Mouse (Mus musculus): ENCODE measurements around the gene Zfp282. TPM values are rescaled to one million over a fixed set of nuclear protein-coding genes. Genes with fewer than 3 reads are reported as not detected.
"Not testable (repeated sequence)": the region's sequence is repeated elsewhere in the genome, so short reads cannot be mapped to it uniquely, and the experiment has no call there.

Zfp282 gene
- polyA plus RNA-seq, 1 experiment from 2014 or later, result 6.5 TPM

DNA sequence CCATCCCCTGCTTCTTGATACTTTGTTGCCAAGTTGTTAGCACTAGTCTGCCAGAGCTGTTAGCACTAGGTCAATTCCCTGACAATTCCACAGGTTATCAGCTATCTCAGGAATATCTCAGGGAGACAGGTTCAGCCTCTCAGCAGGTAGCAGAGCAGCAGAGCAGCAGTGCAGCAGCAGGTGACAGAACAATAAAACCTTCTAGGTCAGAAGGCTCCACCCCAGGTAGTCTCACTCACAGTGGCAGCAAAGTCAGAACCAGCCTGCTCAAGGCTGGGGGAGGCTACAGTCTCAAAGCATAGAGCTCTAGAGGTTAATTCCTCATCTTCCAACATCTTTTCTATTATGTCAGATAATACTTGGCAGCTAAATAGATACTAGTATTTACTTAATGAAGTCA, 31.2 kb upstream of the Zfp282 start:
- Histone ChIP-seq H3K4me1 (peaks cover 14% of the 10 kb centered on the region), H3K4me3 (no peak overlapping the region), H3K9ac (no peak overlapping the region), H3K36me3 (peaks cover 18% of the 10 kb centered on the region), H3K27me3 (replicated peaks) (no peaks in the 10 kb centered on the region), H3K27ac (no peak overlapping the region), H3K4me2 (no peak overlapping the region), H3K9me3 (replicated peaks) (no peaks in the 10 kb centered on the region)
- ATAC-seq, result no peak

DNA sequence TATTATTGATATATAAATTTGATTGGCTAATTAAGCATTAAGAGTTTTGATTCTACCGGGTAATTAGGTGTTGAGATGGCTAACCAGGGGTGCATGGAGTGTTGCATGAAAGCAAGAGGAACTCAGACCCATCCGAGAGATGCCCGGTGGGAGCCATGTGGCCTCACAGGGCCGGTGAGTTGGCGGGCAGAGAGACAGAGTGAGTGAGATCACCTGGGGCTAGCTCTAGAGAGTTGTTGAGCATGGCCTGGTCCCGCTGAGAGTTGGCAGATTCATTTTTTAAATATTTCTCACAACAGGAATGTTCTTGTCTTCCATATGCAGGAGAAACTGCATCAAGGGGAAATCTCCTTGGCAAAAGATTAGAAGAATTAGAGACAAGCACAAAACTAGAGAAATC, 19.8 kb upstream of the Zfp282 start:
- WGBS (ENCODE audit: insufficient replicate concordance), result 90% methylated on average over 6 of the region's 6 CpGs
- Histone ChIP-seq H3K36me3 (peaks cover 22% of the 10 kb centered on the region), H3K4me3 (no peak overlapping the region), H3K27me3 (replicated peaks) (no peaks in the 10 kb centered on the region), H3K9me3 (replicated peaks) (no peaks in the 10 kb centered on the region), H3K4me1 (no peaks in the 10 kb centered on the region), H3K4me2 (no peak overlapping the region), H3K9ac (no peak overlapping the region), H3K27ac (no peak overlapping the region)
- no peak for ATAC-seq

DNA sequence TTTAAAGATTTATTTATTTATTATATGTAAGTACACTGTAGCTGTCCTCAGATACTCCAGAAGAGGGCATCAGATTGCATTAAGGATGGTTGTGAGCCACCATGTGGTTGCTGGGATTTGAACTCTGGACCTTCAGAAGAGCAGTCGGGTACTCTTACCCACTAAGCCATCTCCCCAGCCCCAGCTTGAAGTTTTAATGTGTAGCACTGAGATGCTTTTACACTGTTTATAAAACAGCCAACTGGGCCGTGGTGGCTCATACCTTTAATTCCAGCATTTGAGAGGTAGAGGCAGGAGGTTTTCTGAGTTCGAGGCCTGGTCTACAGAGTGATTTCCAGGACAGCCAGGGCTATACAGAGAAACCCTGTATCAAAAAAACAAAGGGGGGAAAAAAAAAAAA, 19.3 kb upstream of the Zfp282 start:
- not testable (repeated sequence) for H3K9ac ChIP-seq; H3K27me3 ChIP-seq (replicated peaks); H3K4me2 ChIP-seq; ATAC-seq; H3K27ac ChIP-seq; H3K4me3 ChIP-seq; H3K9me3 ChIP-seq (replicated peaks); H3K4me1 ChIP-seq
- peaks cover 27% of the 10 kb centered on the region for H3K36me3 ChIP-seq
- 81% methylated on average over 3 of the region's 3 CpGs for WGBS (ENCODE audit: insufficient replicate concordance)

DNA sequence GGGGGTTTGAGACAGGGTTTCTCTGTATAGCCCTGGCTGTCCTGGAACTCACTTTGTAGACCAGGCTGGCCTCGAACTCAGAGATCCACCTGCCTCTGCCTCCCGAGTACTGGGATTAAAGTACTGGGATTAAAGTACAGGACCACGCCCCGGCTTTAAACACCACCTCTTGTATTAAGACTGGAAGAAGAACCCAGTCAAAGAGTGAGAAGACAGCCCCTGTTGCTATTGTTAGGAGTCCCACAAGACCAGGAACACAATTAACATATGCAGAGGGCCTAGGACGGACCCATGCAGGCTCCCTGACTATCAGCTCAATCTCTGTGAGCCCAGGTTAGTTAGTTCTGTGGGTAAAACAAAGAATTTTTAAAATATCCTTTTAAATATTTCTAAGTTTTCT, 4.7 kb upstream of the Zfp282 start:
- WGBS (ENCODE audit: insufficient replicate concordance), result 77% methylated on average over 5 of the region's 5 CpGs
- no peak overlapping the region for H3K4me3 ChIP-seq
- no peak overlapping the region for H3K4me2 ChIP-seq
- H3K36me3 ChIP-seq, result peaks cover 13% of the 10 kb centered on the region; the same call in 1 of the 2 replicates
- H3K9ac ChIP-seq, result no peak overlapping the region
- no peaks in the 10 kb centered on the region for H3K27me3 ChIP-seq (replicated peaks)
- no peak for ATAC-seq
- peaks cover 8% of the 10 kb centered on the region for H3K4me1 ChIP-seq
- no peak overlapping the region for H3K27ac ChIP-seq
- H3K9me3 ChIP-seq (replicated peaks), result no peaks in the 10 kb centered on the region

DNA sequence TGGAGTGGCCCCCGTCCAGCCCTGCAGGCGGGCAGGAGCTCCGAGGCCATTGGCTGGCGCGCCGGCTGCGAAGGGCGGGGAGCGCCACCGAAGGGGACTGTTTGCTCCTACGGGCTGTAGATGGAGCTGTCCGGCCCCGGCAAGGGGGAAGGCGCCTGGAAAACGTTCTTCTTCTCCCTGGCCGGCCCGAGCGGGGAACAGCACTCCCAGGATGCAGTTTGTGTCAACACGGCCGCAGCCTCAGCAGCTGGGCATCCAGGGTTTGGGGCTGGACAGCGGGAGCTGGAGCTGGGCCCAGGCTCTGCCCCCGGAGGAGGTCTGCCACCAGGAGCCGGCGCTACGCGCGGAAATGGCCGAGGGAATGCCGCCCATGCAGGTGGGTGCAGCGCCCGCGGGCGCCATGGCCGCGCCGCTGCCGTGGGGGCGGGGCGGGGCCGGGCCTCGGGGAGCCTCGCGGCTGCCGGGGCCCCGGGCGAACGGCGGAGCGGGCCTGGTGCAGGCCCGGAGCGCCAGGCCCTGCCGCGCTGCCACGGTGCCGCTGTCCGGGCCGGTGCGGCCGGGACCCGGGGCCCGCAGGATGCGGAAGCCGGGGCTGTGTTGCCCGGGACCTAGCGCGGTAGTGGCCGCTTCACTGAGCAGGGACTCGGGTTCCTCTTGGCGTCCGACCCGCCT, 593 bp downstream of the Zfp282 start:
- no peaks in the 10 kb centered on the region for H3K27me3 ChIP-seq (replicated peaks)
- no peaks in the 10 kb centered on the region for H3K9me3 ChIP-seq (replicated peaks)
- peaks cover 29% of the 10 kb centered on the region for H3K36me3 ChIP-seq
- H3K4me1 ChIP-seq, result peaks cover 30% of the 10 kb centered on the region
- peak overlapping the region; percentile 93 for H3K4me3 ChIP-seq
- H3K27ac ChIP-seq, result peak overlapping the region; percentile 96
- under 1% methylated on average over 65 of the region's 71 CpGs for WGBS (ENCODE audit: insufficient replicate concordance)
- H3K4me2 ChIP-seq, result peak overlapping the region; percentile 91
- peak; percentile 93 for ATAC-seq
- H3K9ac ChIP-seq, result peak overlapping the region; percentile 91

DNA sequence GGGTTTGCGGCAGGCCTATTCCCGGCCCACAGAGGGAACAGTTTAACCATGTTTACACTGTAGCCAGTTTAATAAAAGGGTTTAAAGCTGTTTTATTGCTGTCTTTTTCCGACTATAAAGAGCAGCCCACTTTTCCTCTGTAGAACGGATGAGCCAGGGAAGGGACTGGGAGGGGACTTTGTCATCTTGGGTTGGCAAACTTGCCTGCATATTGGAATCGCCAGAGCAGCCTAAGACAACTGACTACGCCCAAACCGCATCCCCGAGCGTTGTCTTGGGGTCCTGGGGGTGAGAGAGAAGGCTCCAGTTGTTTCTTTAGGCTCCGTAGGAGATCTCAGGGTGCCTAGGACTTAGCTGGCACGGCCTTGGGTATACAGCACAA, 1.1 kb downstream of the Zfp282 start:
- Histone ChIP-seq H3K36me3 (peaks cover 34% of the 10 kb centered on the region), H3K9me3 (replicated peaks) (no peaks in the 10 kb centered on the region), H3K9ac (peak overlapping the region; percentile 91), H3K4me2 (peak overlapping the region; percentile 91), H3K27me3 (replicated peaks) (no peaks in the 10 kb centered on the region), H3K4me3 (peak overlapping the region; percentile 93), H3K27ac (peak overlapping the region; percentile 96), H3K4me1 (peaks cover 30% of the 10 kb centered on the region)
- ATAC-seq, result peak; percentile 20; the same call in 1 of the 2 replicates
- 2% methylated on average over 11 of the region's 11 CpGs for WGBS (ENCODE audit: insufficient replicate concordance)

DNA sequence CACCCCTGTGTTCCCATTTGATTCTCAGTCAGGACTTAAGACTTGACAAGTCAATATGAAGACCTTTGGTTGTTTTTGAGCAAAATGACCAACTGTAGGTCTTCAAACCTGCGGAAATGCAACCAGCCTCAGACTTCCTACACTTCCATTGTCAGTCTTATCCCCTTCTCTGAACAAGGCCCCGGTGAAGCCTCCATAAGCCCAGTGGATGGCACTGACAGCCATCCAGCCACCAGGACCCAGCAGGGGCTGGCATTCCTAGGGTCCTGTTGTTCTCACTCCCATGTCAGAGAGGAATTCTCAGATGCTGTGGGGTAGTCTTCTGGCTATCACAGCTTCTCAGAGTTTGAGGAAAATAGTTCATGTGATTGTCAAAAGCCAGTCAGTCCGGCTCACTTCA, 1.6 kb downstream of the Zfp282 start:
- peak overlapping the region; percentile 91 for H3K4me2 ChIP-seq
- peak overlapping the region; percentile 93 for H3K4me3 ChIP-seq
- H3K27ac ChIP-seq, result 0 out of 2 replicates have a peak overlapping the region, but pooled peaks have one; percentile 96
- H3K36me3 ChIP-seq, result peaks cover 39% of the 10 kb centered on the region
- H3K9me3 ChIP-seq (replicated peaks), result no peaks in the 10 kb centered on the region
- 55% methylated on average over 3 of the region's 3 CpGs for WGBS (ENCODE audit: insufficient replicate concordance)
- ATAC-seq, result no peak
- H3K27me3 ChIP-seq (replicated peaks), result no peaks in the 10 kb centered on the region
- peaks cover 30% of the 10 kb centered on the region for H3K4me1 ChIP-seq
- peak overlapping the region; percentile 91 for H3K9ac ChIP-seq

DNA sequence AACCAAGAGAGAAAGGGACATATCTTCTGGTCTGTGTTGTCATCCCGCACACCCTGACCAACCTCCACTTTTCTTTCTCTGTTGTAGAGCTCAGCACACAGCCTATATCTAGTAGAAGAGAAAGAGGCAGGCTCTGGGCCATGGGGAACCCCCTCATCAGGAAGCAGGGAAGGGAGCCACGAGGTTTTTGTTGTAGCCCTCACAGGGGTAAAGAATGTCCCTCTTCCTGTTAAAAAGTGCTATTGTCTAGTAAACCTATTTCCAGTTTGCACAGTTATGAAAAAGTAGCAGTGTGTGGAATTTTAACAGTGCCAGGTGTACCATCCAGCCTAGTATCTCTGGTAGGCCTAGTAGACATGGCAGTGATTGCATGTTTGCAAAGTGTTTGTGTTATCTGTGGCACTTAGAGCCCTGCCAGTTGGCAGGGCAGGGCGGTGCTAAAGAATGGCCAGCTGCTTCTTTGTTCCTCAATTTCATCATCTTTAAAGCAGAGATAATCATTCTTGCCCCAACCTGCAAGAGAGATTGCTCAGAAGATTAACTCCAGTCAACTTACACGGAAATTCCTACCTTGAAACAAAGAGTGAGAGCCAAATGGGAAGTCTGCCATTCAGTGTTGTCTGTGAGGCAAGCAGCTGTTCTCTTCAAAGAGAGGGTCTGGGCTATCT, 2.2 kb downstream of the Zfp282 start:
- Histone ChIP-seq H3K27me3 (replicated peaks) (no peaks in the 10 kb centered on the region), H3K9me3 (replicated peaks) (no peaks in the 10 kb centered on the region), H3K4me2 (peak overlapping the region; percentile 91), H3K4me1 (peaks cover 30% of the 10 kb centered on the region), H3K36me3 (peaks cover 45% of the 10 kb centered on the region), H3K27ac (no peak overlapping the region), H3K4me3 (peak overlapping the region; percentile 93; the same call in 1 of the 2 replicates), H3K9ac (peak overlapping the region; percentile 91; the same call in 1 of the 2 replicates)
- 65% methylated on average over 4 of the region's 4 CpGs for WGBS (ENCODE audit: insufficient replicate concordance)
- ATAC-seq, result no peak

DNA sequence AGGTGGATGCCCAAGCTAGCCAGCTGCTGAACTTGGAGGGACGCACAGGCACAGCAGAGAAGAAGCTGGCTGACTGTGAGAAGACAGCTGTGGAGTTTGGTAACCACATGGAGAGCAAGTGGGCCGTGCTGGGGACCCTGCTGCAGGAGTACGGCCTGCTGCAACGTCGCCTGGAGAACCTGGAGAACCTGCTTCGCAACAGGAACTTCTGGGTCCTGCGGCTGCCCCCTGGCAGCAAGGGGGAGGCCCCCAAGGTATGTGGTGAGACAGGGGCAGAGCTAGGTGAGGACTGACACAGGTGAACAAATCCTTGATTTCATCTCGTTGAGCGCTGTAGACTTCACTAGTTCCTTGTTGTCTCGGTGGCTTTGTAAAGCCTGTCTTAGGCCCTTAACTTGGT, 3.2 kb downstream of the Zfp282 start:
- Histone ChIP-seq H3K9ac (no peak overlapping the region), H3K27ac (no peak overlapping the region), H3K9me3 (replicated peaks) (no peaks in the 10 kb centered on the region), H3K27me3 (replicated peaks) (no peaks in the 10 kb centered on the region), H3K36me3 (peaks cover 55% of the 10 kb centered on the region), H3K4me3 (no peak overlapping the region), H3K4me2 (no peak overlapping the region), H3K4me1 (peaks cover 30% of the 10 kb centered on the region)
- no peak for ATAC-seq
- 86% methylated on average over 10 of the region's 10 CpGs for WGBS (ENCODE audit: insufficient replicate concordance)

DNA sequence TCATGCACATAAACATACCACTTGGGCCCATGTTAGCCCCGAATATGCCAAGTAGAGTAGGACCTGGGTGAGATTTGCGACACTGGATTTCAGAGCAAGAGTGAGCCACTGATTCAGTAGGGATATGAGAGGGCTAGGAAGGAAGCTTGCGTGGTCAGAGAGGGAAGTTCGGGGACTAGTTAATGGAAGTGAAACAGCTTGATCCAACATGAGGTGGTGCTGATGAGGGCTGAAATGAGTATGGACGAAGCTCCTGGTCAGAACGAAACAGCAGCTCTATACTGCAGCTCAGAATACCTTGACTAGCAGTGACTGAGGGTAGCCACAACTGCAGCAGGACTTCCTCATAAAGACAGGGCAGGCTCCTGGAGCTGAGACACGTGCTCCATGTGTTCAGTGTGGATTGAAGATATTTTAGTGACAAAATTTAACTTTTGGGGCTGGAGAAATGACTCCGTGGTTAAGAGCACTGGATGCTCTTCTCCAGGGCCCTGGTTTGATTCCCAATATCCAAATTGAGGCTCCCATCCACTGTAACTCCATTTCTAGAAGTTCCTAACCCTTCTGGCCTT, 11.9 kb downstream of the Zfp282 start:
- WGBS (ENCODE audit: insufficient replicate concordance), result 74% methylated on average over 8 of the region's 8 CpGs
- Histone ChIP-seq H3K4me3 (no peak overlapping the region), H3K4me1 (no peaks in the 10 kb centered on the region), H3K27me3 (replicated peaks) (no peaks in the 10 kb centered on the region), H3K4me2 (no peak overlapping the region), H3K9ac (no peak overlapping the region), H3K9me3 (replicated peaks) (no peaks in the 10 kb centered on the region), H3K36me3 (peaks cover 88% of the 10 kb centered on the region), H3K27ac (no peak overlapping the region)
- ATAC-seq, result no peak

DNA sequence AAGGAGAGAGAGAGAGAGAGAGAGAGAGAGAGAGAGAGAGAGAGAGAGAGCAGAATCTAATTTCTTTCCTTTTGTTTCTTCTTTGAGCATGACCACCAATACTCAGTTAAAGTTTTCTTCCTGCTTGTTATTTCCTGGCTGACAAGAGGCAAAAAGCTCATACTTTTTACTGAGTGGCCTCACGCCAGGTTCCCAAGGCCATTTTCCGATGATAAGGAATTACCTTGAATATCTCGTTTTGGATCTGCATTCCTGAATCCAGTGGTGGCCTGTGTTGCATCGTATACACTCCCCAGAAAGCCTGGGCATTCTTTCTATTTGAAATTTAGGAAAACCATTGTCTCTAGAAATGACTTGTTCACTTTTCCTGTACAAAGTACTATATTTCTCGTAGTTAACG, 22.4 kb downstream of the Zfp282 start:
- Histone ChIP-seq H3K27ac (no peak overlapping the region), H3K4me2 (no peak overlapping the region), H3K36me3 (peaks cover 71% of the 10 kb centered on the region), H3K9me3 (replicated peaks) (0 out of 2 replicates have a peak, but pooled peaks cover under 1% of the 10 kb centered on the region), H3K9ac (no peak overlapping the region), H3K4me3 (no peak overlapping the region), H3K4me1 (no peaks in the 10 kb centered on the region), H3K27me3 (replicated peaks) (no peaks in the 10 kb centered on the region)
- ATAC-seq, result no peak
- WGBS (ENCODE audit: insufficient replicate concordance), result 80% methylated on average over 6 of the region's 6 CpGs

DNA sequence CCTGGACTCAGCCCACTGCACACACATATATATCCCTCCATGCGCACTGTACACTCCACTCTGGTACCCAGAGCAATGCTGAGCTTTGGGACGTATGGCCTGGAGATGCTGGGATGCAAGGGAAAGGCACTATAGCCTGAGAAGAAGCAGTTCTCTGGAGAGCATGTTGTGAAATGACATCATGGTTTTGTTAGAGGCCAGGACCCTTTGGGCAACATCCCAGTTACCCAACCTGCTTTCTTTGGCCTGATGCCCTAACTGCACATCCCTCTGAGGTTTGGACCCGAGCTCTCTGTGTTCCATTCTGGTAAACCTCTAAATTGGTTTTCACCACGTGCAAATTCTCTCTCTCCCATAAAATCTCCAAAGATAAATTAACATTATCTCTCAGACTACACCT, 26.6 kb downstream of the Zfp282 start:
- Histone ChIP-seq H3K36me3 (peaks cover 87% of the 10 kb centered on the region), H3K9me3 (replicated peaks) (peaks cover 6% of the 10 kb centered on the region; the same call in 1 of the 2 replicates), H3K4me3 (no peak overlapping the region), H3K27me3 (replicated peaks) (no peaks in the 10 kb centered on the region), H3K9ac (no peak overlapping the region), H3K27ac (no peak overlapping the region), H3K4me2 (no peak overlapping the region), H3K4me1 (no peaks in the 10 kb centered on the region)
- WGBS (ENCODE audit: insufficient replicate concordance), result 82% methylated on average over 4 of the region's 4 CpGs
- no peak for ATAC-seq
